Mouse (Mus musculus): Measurements from ENCODE around the gene Poc1b.

DNA sequence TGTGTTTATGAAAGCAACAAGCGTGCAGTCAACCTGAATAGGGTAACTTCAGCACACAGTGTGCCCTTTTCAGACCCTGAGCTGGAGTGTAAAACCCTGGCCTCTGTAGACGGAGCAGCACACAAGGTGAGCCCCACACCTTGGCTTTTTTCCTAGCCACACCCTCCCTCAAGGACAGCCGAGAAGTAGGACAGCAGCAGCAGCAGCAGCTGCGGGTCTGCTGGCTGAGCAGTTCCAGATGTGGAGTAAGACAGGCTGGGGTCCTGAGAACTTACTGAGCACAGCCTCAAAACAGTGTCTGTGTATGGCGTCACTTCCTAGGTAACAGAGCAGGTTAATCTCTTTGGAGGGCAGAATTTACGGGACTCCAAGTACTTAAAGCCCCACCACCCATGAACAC lies 11.9 kb downstream of the Poc1b start:
- TF ChIP-seq CTCF (IDR thresholded peaks at IDR 0.05; ENCODE audit: control insufficient read depth, insufficient read depth, insufficient read length), result no peak
- no peak for TF ChIP-seq USF1 (IDR thresholded peaks at IDR 0.05; ENCODE audit: low read depth)
- no peak for TF ChIP-seq MYOD1 (IDR thresholded peaks at IDR 0.05; ENCODE audit: control insufficient read depth, insufficient read length, low read depth)
- TF ChIP-seq MAX (IDR thresholded peaks at IDR 0.05), result no peak
- no peak for TF ChIP-seq MYOG (IDR thresholded peaks at IDR 0.05; ENCODE audit: control insufficient read depth, extremely low read depth, insufficient read length)
- no peak for TF ChIP-seq CEBPB (IDR thresholded peaks at IDR 0.05; ENCODE audit: low read depth)

Data from C2C12 (cell line).